Mouse (Mus musculus) gastrocnemius, adult 2 months (tissue): ENCODE measurements around the gene Dner. TPM values are rescaled to one million over a fixed set of nuclear protein-coding genes. Genes with fewer than 3 reads are reported as not detected.

Source experiments
- DNase-seq: peaks from one replicate; pipeline ENCODE4 v3.0.0; 2022
- H3K27ac ChIP-seq: fragments of 200-600 bp; 2 replicates; pipeline ENCODE4 v1.8.1; 2022; ENCODE audit warnings: mild to moderate bottlenecking
- H3K4me3 ChIP-seq: fragments of 200-600 bp; 2 replicates; pipeline ENCODE4 v1.8.1; 2022; ENCODE audit warnings: mild to moderate bottlenecking, moderate library complexity
- CTCF ChIP-seq: fragments of 200-600 bp; IDR thresholded peaks from 2 replicates; pipeline ENCODE4 v1.8.1; 2022; ENCODE audit warnings: antibody characterized with exemption, mild to moderate bottlenecking, moderate library complexity
- intact Hi-C: fragments of 180-260 bp; cut with DNase I; formaldehyde crosslinking; loops from one replicate; pipeline ENCODE4 v1.15.1; 2025
- total RNA-seq, 2 experiments: library from RNA; stranded (reverse); gene quantifications; 2 replicates each; pipeline ENCODE4 v1.2.3; 2021

Dner gene
- total RNA-seq, 2 experiments from 2014 or later: not detected

GRCm38 (mm10) chr1:84443640-84444039 is 252.4 kb downstream of the Dner start:
- no peak for DNase-seq
- no peak for TF ChIP-seq CTCF
- no peak overlapping the region for H3K27ac ChIP-seq
- H3K4me3 ChIP-seq: no peak overlapping the region
- intact Hi-C loops: no loop called here

- Histone ChIP-seq H3K4me3 (no peak overlapping the region), H3K27ac (no peak overlapping the region)
- no peak for DNase-seq
- intact Hi-C loops: no loop called here
- no peak for TF ChIP-seq CTCF
These were observed 253.0 kb downstream of the Dner start for GRCm38 (mm10) chr1:84443050-84443449.

GRCm38 (mm10) chr1:84441419-84441818 is 254.6 kb downstream of the Dner start:
- no peak overlapping the region for H3K4me3 ChIP-seq
- no peak for TF ChIP-seq CTCF
- no peak overlapping the region for H3K27ac ChIP-seq
- intact Hi-C loops: no loop called here
- DNase-seq: no peak

GRCm38 (mm10) chr1:84437565-84437964 is 258.5 kb downstream of the Dner start:
- DNase-seq: no peak
- Histone ChIP-seq H3K27ac (no peak overlapping the region), H3K4me3 (no peak overlapping the region)
- no peak for TF ChIP-seq CTCF
- intact Hi-C loops: no loop called here

- Histone ChIP-seq H3K27ac (no peak overlapping the region), H3K4me3 (no peak overlapping the region)
- no peak for TF ChIP-seq CTCF
- no peak for DNase-seq
- intact Hi-C loops: no loop called here
These were observed 259.7 kb downstream of the Dner start for GRCm38 (mm10) chr1:84436281-84436680.

- no peak overlapping the region for H3K4me3 ChIP-seq
- no peak overlapping the region for H3K27ac ChIP-seq
- no peak for DNase-seq
- intact Hi-C loops: loop anchor here (5.0 kb wide), 1 partner anchor 149 kb away; no protein-coding TSS in a partner anchor
- TF ChIP-seq CTCF: peak; percentile 40
These were observed 262.6 kb downstream of the Dner start for GRCm38 (mm10) chr1:84433291-84433980.

GRCm38 (mm10) chr1:84432311-84432710 is 263.7 kb downstream of the Dner start:
- DNase-seq: peak; percentile 47

GRCm38 (mm10) chr1:84428331-84428730 is 267.7 kb downstream of the Dner start:
- TF ChIP-seq CTCF: no peak
- no peak overlapping the region for H3K27ac ChIP-seq
- no peak overlapping the region for H3K4me3 ChIP-seq
- intact Hi-C loops: no loop called here
- no peak for DNase-seq

More at GRCm38 (mm10) chr1:84432311-84432710, 263.7 kb downstream of the Dner start:
- Histone ChIP-seq H3K4me3 (no peak overlapping the region), H3K27ac (no peak overlapping the region)
- intact Hi-C loops: loop anchor here (5.0 kb wide), 1 partner anchor 150 kb away; no protein-coding TSS in a partner anchor
- TF ChIP-seq CTCF: no peak

GRCm38 (mm10) chr1:84427757-84428156 is 268.3 kb downstream of the Dner start:
- H3K4me3 ChIP-seq: no peak overlapping the region
- intact Hi-C loops: no loop called here
- DNase-seq: no peak
- no peak overlapping the region for H3K27ac ChIP-seq
- no peak for TF ChIP-seq CTCF

- no peak overlapping the region for H3K4me3 ChIP-seq
- DNase-seq: no peak
- H3K27ac ChIP-seq: no peak overlapping the region
- TF ChIP-seq CTCF: no peak
- intact Hi-C loops: no loop called here
These were observed 269.3 kb downstream of the Dner start for GRCm38 (mm10) chr1:84426679-84427078.

- intact Hi-C loops: no loop called here
- TF ChIP-seq CTCF: no peak
- no peak for DNase-seq
- no peak overlapping the region for H3K4me3 ChIP-seq
- H3K27ac ChIP-seq: no peak overlapping the region
These were observed 273.1 kb downstream of the Dner start for GRCm38 (mm10) chr1:84422881-84423280.

- no peak for TF ChIP-seq CTCF
These were observed 274.2 kb downstream of the Dner start for GRCm38 (mm10) chr1:84421845-84422244.

GRCm38 (mm10) chr1:84419416-84419815 is 276.6 kb downstream of the Dner start:
- DNase-seq: no peak
- H3K4me3 ChIP-seq: no peak overlapping the region
- H3K27ac ChIP-seq: peak overlapping the region; percentile 46
- TF ChIP-seq CTCF: no peak
- intact Hi-C loops: no loop called here

More at GRCm38 (mm10) chr1:84421845-84422244, 274.2 kb downstream of the Dner start:
- Histone ChIP-seq H3K4me3 (no peak overlapping the region), H3K27ac (no peak overlapping the region)
- intact Hi-C loops: no loop called here
- DNase-seq: no peak

GRCm38 (mm10) chr1:84418511-84418910 is 277.5 kb downstream of the Dner start:
- intact Hi-C loops: no loop called here
- DNase-seq: no peak
- H3K27ac ChIP-seq: peak overlapping the region; percentile 13
- TF ChIP-seq CTCF: no peak
- H3K4me3 ChIP-seq: no peak overlapping the region
